Mouse (Mus musculus) G1E-ER4 (cell line): ENCODE results near the gene Tdrd3. TPM values are rescaled to one million over a fixed set of nuclear protein-coding genes. Genes with fewer than 3 reads are reported as not detected.

Experiments used
- GATA1 ChIP-seq: IDR thresholded peaks from one replicate; pipeline ENCODE4 v1.8.0; 2012; ENCODE audit warnings: low read length, inconsistent platforms
- polyA plus RNA-seq: library from polyadenylated mRNA; stranded (reverse); fragments of >175 nt; gene quantifications from 2 replicates; pipeline ENCODE4 v1.2.3, GENCODE M21; 2012

The Tdrd3 gene
- polyA plus RNA-seq, 1 experiment, result 2.4 TPM

- TF ChIP-seq GATA1, result no peak
Observed at GRCm38 (mm10) chr14:87478339-87478951, 62.0 kb downstream of the Tdrd3 start.

- no peak for TF ChIP-seq GATA1
Observed at GRCm38 (mm10) chr14:87485888-87486287, 69.4 kb downstream of the Tdrd3 start.

DNA sequence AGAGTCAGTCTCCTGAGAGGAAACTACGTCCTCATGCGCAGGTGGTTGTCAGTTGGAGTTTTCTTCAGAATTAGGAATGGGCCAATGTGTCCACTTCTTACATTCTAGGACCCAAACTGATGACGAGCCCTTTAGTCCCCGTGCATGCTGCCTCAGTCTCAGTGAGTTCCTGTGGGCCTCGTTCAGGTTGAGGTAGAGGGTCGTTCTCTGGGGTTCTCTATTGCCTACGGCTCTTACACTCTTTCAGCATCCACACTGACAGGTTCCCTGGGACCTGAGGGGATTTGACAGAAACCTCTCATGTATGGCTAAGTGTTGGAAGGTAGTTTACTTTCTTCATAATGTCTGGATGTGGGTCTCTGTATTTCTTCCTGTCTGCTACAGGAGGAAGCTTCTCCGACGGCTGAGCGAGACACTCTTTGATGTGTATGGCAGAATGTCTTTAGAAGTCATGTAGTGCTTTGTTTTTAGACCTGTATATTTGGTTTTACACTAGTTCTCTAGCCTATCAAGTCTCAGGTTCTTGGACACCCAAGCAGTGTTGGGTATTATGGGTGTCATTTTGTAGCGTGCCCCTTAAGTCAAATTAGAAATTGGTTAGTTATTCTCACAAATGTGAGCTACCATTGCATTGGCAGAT is 81.6 kb downstream of the Tdrd3 start:
- TF ChIP-seq GATA1, result no peak

GRCm38 (mm10) chr14:87505924-87506323 is 89.5 kb downstream of the Tdrd3 start:
- TF ChIP-seq GATA1, result no peak

DNA sequence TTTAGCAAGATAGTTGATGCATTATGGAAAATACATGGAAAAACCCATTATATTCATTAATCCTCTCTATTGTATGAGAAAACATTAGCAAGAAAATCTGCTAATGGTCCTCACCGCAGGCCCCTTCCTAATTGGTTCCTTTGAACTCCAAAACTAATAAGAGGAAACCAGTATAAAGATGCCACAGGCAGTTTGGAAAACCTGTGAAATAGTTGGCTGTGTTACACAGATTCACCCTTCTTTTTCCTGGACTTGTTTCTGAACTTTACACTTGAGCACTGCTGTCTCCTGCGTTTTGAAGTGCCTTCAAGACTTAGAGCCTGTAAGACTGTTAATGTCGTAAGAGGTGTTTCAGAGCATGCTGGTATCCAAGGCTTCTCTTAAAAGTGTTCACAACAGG is 98.8 kb downstream of the Tdrd3 start:
- TF ChIP-seq GATA1, result no peak

- no peak for TF ChIP-seq GATA1
Observed at GRCm38 (mm10) chr14:87517381-87517780, 100.9 kb downstream of the Tdrd3 start.

DNA sequence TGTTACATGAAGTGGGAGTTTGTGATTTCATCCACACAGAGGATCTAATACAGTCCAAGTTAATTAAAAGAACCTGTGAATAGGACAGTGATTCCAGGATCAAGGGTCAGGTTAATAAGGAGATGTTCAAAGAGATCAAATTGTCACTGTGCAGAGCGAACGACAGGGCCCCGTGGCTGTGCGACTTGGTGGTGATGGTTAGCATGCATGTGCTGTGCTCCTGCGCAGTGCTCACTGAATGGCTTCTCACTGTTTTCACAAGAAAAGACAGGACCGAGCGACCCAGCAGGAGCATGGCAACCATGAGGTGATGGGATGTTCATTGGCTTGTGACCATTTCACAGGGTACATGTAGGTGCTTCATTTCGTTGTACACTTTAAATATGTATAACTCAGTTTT is 115.4 kb downstream of the Tdrd3 start:
- TF ChIP-seq GATA1, result no peak

DNA sequence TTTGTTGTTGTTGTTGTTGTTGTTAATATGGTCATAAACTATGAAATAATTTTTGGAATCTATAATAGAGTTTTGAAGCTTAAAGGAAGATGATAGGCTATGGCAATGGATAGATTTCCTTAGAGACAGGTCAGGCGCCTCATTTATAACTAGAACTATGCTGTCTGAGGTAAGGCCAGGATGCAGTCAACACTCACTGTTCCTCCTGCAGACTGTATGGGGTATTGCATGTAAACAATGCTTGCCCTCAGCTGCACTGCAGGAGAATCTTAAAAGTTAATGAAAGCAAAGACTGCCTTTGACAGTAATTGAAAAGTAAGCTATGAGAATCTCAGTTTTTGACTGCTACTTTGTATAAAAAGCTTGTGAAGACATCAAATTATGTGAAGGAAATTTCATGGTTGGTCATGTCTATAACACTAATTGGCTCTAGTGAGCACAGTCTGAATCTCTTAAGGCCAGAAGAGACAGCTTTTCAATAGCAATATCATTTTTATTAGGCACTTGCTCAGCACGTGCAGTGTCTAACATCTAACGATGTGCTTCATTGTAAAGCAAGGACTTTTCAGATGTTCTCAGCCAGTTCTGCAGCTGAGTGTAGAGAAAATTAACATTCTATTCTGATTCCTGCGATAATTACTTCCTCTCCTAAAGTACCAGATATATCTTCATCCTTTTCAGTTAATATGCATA is 120.8 kb downstream of the Tdrd3 start:
- no peak for TF ChIP-seq GATA1

DNA sequence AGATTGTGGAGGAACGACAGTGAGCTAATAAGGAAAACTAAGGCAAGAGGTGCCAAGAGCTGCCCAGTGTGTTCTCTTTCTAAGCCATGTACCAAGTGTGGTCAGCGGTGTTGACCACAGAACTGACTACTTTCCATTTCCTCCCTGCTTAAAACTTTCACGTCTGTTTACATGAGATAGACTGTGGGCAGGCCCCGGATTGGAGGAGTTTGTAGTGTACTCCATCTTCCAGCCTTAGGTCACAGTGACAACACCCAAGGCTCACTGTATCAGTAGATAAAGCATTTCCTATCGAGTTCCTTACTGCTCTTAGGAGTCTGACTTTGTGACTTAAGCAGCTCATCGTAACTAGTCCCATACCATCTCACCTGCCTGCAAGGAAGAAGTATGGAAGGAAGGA is 133.5 kb downstream of the Tdrd3 start:
- TF ChIP-seq GATA1, result no peak

DNA sequence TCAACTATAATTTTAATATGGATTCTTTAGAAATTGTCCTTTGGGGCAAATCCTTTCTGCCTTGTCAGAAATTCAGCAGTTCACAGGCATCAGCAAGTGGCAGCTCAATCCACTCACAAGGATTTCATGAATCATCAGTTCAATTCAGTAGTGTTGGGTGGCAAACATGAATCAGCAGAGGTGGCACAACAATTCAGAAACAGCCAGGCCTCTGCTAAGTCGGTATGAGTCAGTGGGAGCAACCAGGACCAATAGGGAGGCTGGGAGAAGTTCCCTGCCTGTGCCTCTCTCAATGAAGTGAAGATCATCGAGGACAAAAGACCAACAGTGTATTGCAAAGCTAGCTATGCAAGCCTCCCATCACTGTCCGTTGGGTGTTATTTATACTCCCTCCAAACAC is 135.8 kb downstream of the Tdrd3 start:
- no peak for TF ChIP-seq GATA1

DNA sequence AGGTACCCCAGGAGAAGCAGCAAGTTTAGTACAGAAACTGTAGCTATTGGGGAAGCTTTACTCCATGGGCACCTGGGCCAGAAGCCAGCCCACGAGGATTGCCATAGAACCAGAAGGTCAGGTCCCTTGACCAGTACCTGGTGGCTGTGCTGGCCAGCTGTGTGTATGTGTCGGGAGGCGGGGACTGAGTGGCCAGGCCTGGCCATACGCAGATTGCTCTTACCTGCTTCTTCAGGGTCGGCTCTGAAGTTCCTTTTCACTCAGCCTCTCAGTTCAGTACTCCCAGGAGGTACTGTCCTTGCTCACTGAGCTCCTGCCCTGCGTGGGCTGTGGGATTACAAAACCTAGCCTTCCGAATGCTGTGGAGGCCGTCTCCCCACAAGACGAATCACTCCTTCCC is 147.4 kb downstream of the Tdrd3 start:
- no peak for TF ChIP-seq GATA1

DNA sequence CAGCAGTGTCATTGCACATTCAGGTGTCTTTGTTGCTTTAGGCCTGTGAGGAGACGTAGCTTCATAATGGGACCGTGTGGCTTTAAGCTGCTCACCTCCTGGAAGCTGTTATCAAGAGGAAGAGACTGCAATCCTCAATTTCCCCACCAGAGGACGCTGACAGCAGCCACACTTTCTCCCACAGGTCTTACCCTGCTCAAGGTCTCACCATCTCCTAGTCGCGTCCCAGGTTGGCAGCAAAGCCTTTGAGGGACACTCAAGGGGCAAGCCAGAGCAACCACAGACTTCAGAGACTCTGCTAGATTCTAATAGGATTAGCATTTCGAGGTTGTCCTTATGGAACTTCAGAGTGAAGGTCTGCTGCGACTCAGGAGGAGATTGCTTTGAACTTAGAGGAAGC is 149.8 kb downstream of the Tdrd3 start:
- no peak for TF ChIP-seq GATA1

GRCm38 (mm10) chr14:87567034-87567461 is 150.6 kb downstream of the Tdrd3 start:
- no peak for TF ChIP-seq GATA1

DNA sequence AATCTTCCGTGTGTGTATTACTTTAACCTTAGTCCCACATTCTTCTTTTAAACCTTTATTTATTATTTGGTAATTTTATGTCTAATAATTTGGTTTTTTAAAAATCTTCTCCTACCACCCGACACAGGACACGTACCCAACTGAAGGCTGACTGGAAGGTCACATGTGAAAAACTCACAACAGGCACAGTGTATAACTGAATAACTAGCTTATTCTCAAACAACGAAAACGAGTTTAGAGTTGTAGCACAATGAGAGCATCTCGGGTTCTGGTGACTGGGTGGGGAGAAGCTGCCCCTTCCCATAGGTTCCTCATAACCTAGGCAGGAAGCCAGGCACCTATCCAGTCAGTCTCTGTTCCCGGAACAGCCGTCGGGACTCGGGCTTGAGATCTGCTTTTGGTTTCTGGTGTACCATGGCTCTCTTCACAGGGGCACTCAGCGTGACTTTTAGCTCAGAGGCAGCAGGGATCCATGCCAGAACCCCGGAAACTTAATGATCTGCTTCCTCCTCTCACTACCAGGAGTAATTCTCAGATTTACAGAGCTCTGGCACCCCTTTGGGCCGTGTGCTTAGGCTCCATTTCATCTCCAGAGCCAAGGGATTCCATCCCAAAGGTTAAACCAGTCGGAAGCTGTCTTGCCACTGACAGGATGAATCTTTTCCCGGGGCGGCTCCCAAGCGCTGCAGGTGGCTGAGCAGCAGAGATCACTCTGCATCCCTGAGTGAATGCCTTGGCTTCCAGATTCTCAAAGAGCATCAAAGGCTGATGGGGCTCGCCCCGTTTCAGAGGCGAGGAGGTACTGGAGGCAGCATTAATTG is 151.4 kb downstream of the Tdrd3 start:
- TF ChIP-seq GATA1, result no peak

DNA sequence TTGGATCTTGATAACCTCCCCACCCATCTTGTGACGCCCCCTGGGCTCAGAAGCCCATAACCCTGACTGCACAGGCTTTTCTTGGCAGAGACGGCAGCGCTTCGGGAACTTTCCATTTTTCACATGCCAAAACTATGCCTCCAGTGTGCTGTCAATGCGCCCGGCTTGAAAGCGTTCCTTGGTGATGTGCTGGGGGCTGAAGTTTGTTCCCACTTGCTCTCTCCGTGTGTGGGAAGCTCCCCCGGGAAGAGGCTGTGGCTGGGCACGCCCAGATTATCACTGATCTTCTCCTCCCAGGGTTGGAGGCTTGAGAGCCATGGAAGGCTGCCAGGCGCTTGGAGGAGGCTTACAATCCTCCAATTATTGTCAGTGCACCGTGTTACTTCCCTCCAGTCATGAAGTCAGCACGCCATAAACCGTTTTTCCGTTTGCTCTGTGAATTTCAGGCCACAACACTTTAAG is 152.0 kb downstream of the Tdrd3 start:
- TF ChIP-seq GATA1, result no peak

- no peak for TF ChIP-seq GATA1
Observed at GRCm38 (mm10) chr14:87569471-87569870, 153.0 kb downstream of the Tdrd3 start.
